In genomic region chr12:38928786-38929351, GRCm38 (mm10) we compare ENCODE assay signal across 9 mouse cellular contexts.
A peak's percentile ranks its signal among the peaks of the same experiment; 100 is the strongest.
DNase-seq lines count a peak whose midpoint lies in the region; ATAC-seq and TF ChIP-seq lines count a peak whose summit lies in the region.
"Had no signal": no experiment of that assay in that cellular context is flagged by ENCODE, and none has a peak within 500 bp of the region (broad histone marks: within the 10 kb centered on the region; RNA-seq: fewer than 3 reads in every experiment).

No protein-coding gene starts in this region.

- POLR2A ChIA-PET in Patski (lab: Charles Lee), result interaction anchor here (0.9 kb wide), 1 partner anchor 52 kb away, joined by 3 read pairs; no protein-coding TSS in a partner anchor

- H3K27me3 ChIP-seq in hindbrain, embryonic 11.5 days (ENCODE audit: control insufficient read depth, insufficient read depth, low read length), result no peaks in the 10 kb centered on the region
- H3K27me3 ChIP-seq in hindbrain, embryonic 12.5 days, result no peaks in the 10 kb centered on the region
- H3K27me3 ChIP-seq in Patski, result peaks cover 6% of the 10 kb centered on the region
- no peaks in the 10 kb centered on the region for H3K27me3 ChIP-seq in midbrain, embryonic 10.5 days (ENCODE audit: low read depth, poor library complexity, severe bottlenecking)

- CTCF ChIA-PET in Patski (lab: Charles Lee), result no interaction called here

- WGBS in hindbrain, embryonic 11.5 days, result 57% methylated on average over 11 of the region's 11 CpGs
- 59% methylated on average over 11 of the region's 11 CpGs for WGBS in hindbrain, embryonic 12.5 days
- WGBS in midbrain, embryonic 10.5 days, result 60% methylated on average over 11 of the region's 11 CpGs

- peak; percentile 51 for ATAC-seq in hindbrain, embryonic 11.5 days (ENCODE audit: low FRiP score)
- ATAC-seq in hindbrain, embryonic 12.5 days (ENCODE audit: low FRiP score), result no peak
- ATAC-seq in Patski, result peak; percentile 95

- no peaks in the 10 kb centered on the region for H3K9me3 ChIP-seq in hindbrain, embryonic 11.5 days (ENCODE audit: control insufficient read depth, low read length)
- H3K9me3 ChIP-seq in hindbrain, embryonic 12.5 days (replicated peaks), result no peaks in the 10 kb centered on the region
- no peaks in the 10 kb centered on the region for H3K9me3 ChIP-seq in midbrain, embryonic 10.5 days (replicated peaks)

- H3K36me3 ChIP-seq in hindbrain, embryonic 11.5 days (ENCODE audit: control insufficient read depth, insufficient read depth, low read length), result no peaks in the 10 kb centered on the region
- no peaks in the 10 kb centered on the region for H3K36me3 ChIP-seq in hindbrain, embryonic 12.5 days
- H3K36me3 ChIP-seq in midbrain, embryonic 10.5 days, result no peaks in the 10 kb centered on the region

- no peak overlapping the region for H3K27ac ChIP-seq in hindbrain, embryonic 11.5 days (ENCODE audit: low read depth, low read length)
- H3K27ac ChIP-seq in hindbrain, embryonic 12.5 days, result no peak overlapping the region
- no peak overlapping the region for H3K27ac ChIP-seq in midbrain, embryonic 10.5 days (replicated peaks)
- H3K27ac ChIP-seq: liver, embryonic 14.5 days had no signal

- TF ChIP-seq CTCF in Patski (IDR thresholded peaks at IDR 0.05), result no peak

- in situ Hi-C loops in Patski (cut with MboI; ENCODE audit: low pct_unique_long_range_greater_than_20kb), result loop anchor here (10.0 kb wide), 1 partner anchor 144 kb away; no protein-coding TSS in a partner anchor

- peak; percentile 19 for DNase-seq in hindbrain, embryonic 11.5 days (ENCODE audit: low spot score)
- DNase-seq in Patski (ENCODE audit: low read depth, low spot score), result peak; percentile 20
- peak; percentile 50 for DNase-seq in embryo, embryonic 10 days (ENCODE audit: low spot score)
- DNase-seq in heart, adult 9 months (ENCODE audit: low spot score in 2 of 2), result peak; percentile 40 to 54
- DNase-seq in kidney, postnatal 4 days, result peak; percentile 9 to 28
- DNase-seq in midbrain, embryonic 10.5 days (ENCODE audit: low spot score), result peak; percentile 16
- peak; percentile 29 for DNase-seq in thymus, postnatal 25 days

- no peaks in the 10 kb centered on the region for H3K4me1 ChIP-seq in hindbrain, embryonic 11.5 days (replicated peaks; ENCODE audit: control insufficient read depth, insufficient read depth, low read length)
- H3K4me1 ChIP-seq in hindbrain, embryonic 12.5 days, result no peaks in the 10 kb centered on the region
- H3K4me1 ChIP-seq in midbrain, embryonic 10.5 days, result no peaks in the 10 kb centered on the region

- no peak overlapping the region for H3K4me2 ChIP-seq in hindbrain, embryonic 11.5 days (replicated peaks; ENCODE audit: low read depth, low read length)
- no peak overlapping the region for H3K4me2 ChIP-seq in hindbrain, embryonic 12.5 days (replicated peaks)

- H3K4me3 ChIP-seq in hindbrain, embryonic 11.5 days (ENCODE audit: low read depth, low read length), result no peak overlapping the region
- H3K4me3 ChIP-seq in hindbrain, embryonic 12.5 days, result no peak overlapping the region
- no peak overlapping the region for H3K4me3 ChIP-seq in midbrain, embryonic 10.5 days

- no peak overlapping the region for H3K9ac ChIP-seq in hindbrain, embryonic 11.5 days (ENCODE audit: low read depth, low read length)
- no peak overlapping the region for H3K9ac ChIP-seq in hindbrain, embryonic 12.5 days
- H3K9ac ChIP-seq: liver, embryonic 14.5 days had no signal
